Mouse (Mus musculus): Measurements from ENCODE around the gene Hes2. TPM values are rescaled to one million over a fixed set of nuclear protein-coding genes. Genes with fewer than 3 reads are reported as not detected.

The Hes2 gene
- polyA plus RNA-seq, 1 experiment from 2014 or later, result not detected

GRCm38 (mm10) chr4:152134507-152134906 lies 24.2 kb upstream of the Hes2 start:
- H3K27ac ChIP-seq (replicated peaks in 1 of 2; ENCODE audit: control insufficient read depth in 1 of 2, insufficient read depth in 1 of 2, low read depth in 2 of 2, low read length in 2 of 2), result no peak overlapping the region
- no peak for ATAC-seq (ENCODE audit: insufficient number of reproducible peaks, insufficient read depth, low FRiP score, low read depth)

GRCm38 (mm10) chr4:152135363-152135762 lies 23.3 kb upstream of the Hes2 start:
- Histone ChIP-seq H3K9ac (ENCODE audit: low read length) (no peak overlapping the region), H3K36me3 (ENCODE audit: control insufficient read depth, insufficient read depth, low read length) (no peaks in the 10 kb centered on the region), H3K27ac (replicated peaks in 1 of 2; ENCODE audit: control insufficient read depth in 1 of 2, insufficient read depth in 1 of 2, low read depth in 2 of 2, low read length in 2 of 2) (no peak overlapping the region), H3K27me3 (ENCODE audit: control insufficient read depth, insufficient read depth, low read length) (peaks cover 44% of the 10 kb centered on the region), H3K4me3 (ENCODE audit: control insufficient read depth in 1 of 2, insufficient read depth in 1 of 2, low read depth in 1 of 2, low read length in 2 of 2) (no peak overlapping the region), H3K4me2 (ENCODE audit: low read length) (no peak overlapping the region), H3K4me1 (ENCODE audit: control insufficient read depth in 2 of 2, insufficient read depth in 2 of 2, low read length in 2 of 2) (peaks cover 0 to 29% of the 10 kb centered on the region in 2 experiments; a peak in 3 of 4 replicates), H3K9me3 (ENCODE audit: control insufficient read depth, low read length) (no peaks in the 10 kb centered on the region)
- 77% methylated on average over 12 of the region's 12 CpGs for WGBS
- ATAC-seq (ENCODE audit: insufficient number of reproducible peaks, insufficient read depth, low FRiP score, low read depth), result no peak

More at GRCm38 (mm10) chr4:152134507-152134906, 24.2 kb upstream of the Hes2 start:
- Histone ChIP-seq H3K9me3 (ENCODE audit: control insufficient read depth, low read length) (no peaks in the 10 kb centered on the region), H3K4me3 (ENCODE audit: control insufficient read depth in 1 of 2, insufficient read depth in 1 of 2, low read depth in 1 of 2, low read length in 2 of 2) (no peak overlapping the region), H3K9ac (ENCODE audit: low read length) (no peak overlapping the region), H3K4me1 (ENCODE audit: control insufficient read depth in 2 of 2, insufficient read depth in 2 of 2, low read length in 2 of 2) (peaks cover 0 to 30% of the 10 kb centered on the region in 2 experiments; a peak in 3 of 4 replicates), H3K27me3 (ENCODE audit: control insufficient read depth, insufficient read depth, low read length) (peaks cover 52% of the 10 kb centered on the region), H3K4me2 (ENCODE audit: low read length) (no peak overlapping the region), H3K36me3 (ENCODE audit: control insufficient read depth, insufficient read depth, low read length) (no peaks in the 10 kb centered on the region)

GRCm38 (mm10) chr4:152136112-152136875 lies 22.4 kb upstream of the Hes2 start:
- H3K4me2 ChIP-seq (ENCODE audit: low read length), result no peak overlapping the region
- H3K4me1 ChIP-seq (ENCODE audit: control insufficient read depth in 2 of 2, insufficient read depth in 2 of 2, low read length in 2 of 2), result peaks cover 0 to 20% of the 10 kb centered on the region in 2 experiments; a peak in 3 of 4 replicates
- H3K9me3 ChIP-seq (ENCODE audit: control insufficient read depth, low read length), result no peaks in the 10 kb centered on the region
- ATAC-seq (ENCODE audit: insufficient number of reproducible peaks, insufficient read depth, low FRiP score, low read depth), result no peak
- H3K36me3 ChIP-seq (ENCODE audit: control insufficient read depth, insufficient read depth, low read length), result no peaks in the 10 kb centered on the region
- no peak overlapping the region for H3K27ac ChIP-seq (replicated peaks in 1 of 2; ENCODE audit: control insufficient read depth in 1 of 2, insufficient read depth in 1 of 2, low read depth in 2 of 2, low read length in 2 of 2)
- peaks cover 39% of the 10 kb centered on the region for H3K27me3 ChIP-seq (ENCODE audit: control insufficient read depth, insufficient read depth, low read length)
- no peak overlapping the region for H3K4me3 ChIP-seq (ENCODE audit: control insufficient read depth in 1 of 2, insufficient read depth in 1 of 2, low read depth in 1 of 2, low read length in 2 of 2)
- no peak overlapping the region for H3K9ac ChIP-seq (ENCODE audit: low read length)
- 37% methylated on average over 6 of the region's 6 CpGs for WGBS

- Histone ChIP-seq H3K9me3 (ENCODE audit: control insufficient read depth, low read length) (no peaks in the 10 kb centered on the region), H3K4me3 (ENCODE audit: control insufficient read depth in 1 of 2, insufficient read depth in 1 of 2, low read depth in 1 of 2, low read length in 2 of 2) (no peak overlapping the region), H3K27me3 (ENCODE audit: control insufficient read depth, insufficient read depth, low read length) (peaks cover 38% of the 10 kb centered on the region), H3K9ac (ENCODE audit: low read length) (no peak overlapping the region), H3K4me1 (ENCODE audit: control insufficient read depth in 2 of 2, insufficient read depth in 2 of 2, low read length in 2 of 2) (peaks cover 0 to 14% of the 10 kb centered on the region in 2 experiments; a peak in 3 of 4 replicates), H3K36me3 (ENCODE audit: control insufficient read depth, insufficient read depth, low read length) (no peaks in the 10 kb centered on the region), H3K27ac (replicated peaks in 1 of 2; ENCODE audit: control insufficient read depth in 1 of 2, insufficient read depth in 1 of 2, low read depth in 2 of 2, low read length in 2 of 2) (no peak overlapping the region), H3K4me2 (ENCODE audit: low read length) (no peak overlapping the region)
- no peak for ATAC-seq (ENCODE audit: insufficient number of reproducible peaks, insufficient read depth, low FRiP score, low read depth)
- WGBS, result 85% methylated on average over 2 of the region's 2 CpGs
Observed at GRCm38 (mm10) chr4:152136876-152137250, 21.8 kb upstream of the Hes2 start.

GRCm38 (mm10) chr4:152138497-152139260 lies 20.0 kb upstream of the Hes2 start:
- no peak overlapping the region for H3K9ac ChIP-seq (ENCODE audit: low read length)
- peak overlapping the region; percentile 76 for H3K4me2 ChIP-seq (ENCODE audit: low read length)
- H3K27me3 ChIP-seq (ENCODE audit: control insufficient read depth, insufficient read depth, low read length), result peaks cover 23% of the 10 kb centered on the region
- H3K4me1 ChIP-seq (ENCODE audit: control insufficient read depth in 2 of 2, insufficient read depth in 2 of 2, low read length in 2 of 2), result peaks cover 0 to 9% of the 10 kb centered on the region in 2 experiments; a peak in 2 of 4 replicates
- no peak overlapping the region for H3K27ac ChIP-seq (replicated peaks in 1 of 2; ENCODE audit: control insufficient read depth in 1 of 2, insufficient read depth in 1 of 2, low read depth in 2 of 2, low read length in 2 of 2)
- peak; percentile 84 for ATAC-seq (ENCODE audit: insufficient number of reproducible peaks, insufficient read depth, low FRiP score, low read depth)
- peak overlapping the region; percentile 43 to 49 for H3K4me3 ChIP-seq (ENCODE audit: control insufficient read depth in 1 of 2, insufficient read depth in 1 of 2, low read depth in 1 of 2, low read length in 2 of 2)
- no peaks in the 10 kb centered on the region for H3K36me3 ChIP-seq (ENCODE audit: control insufficient read depth, insufficient read depth, low read length)
- 4% methylated on average over 48 of the region's 51 CpGs for WGBS
- H3K9me3 ChIP-seq (ENCODE audit: control insufficient read depth, low read length), result no peaks in the 10 kb centered on the region

- 29% methylated on average over 6 of the region's 6 CpGs for WGBS
- Histone ChIP-seq H3K27me3 (ENCODE audit: control insufficient read depth, insufficient read depth, low read length) (peaks cover 14% of the 10 kb centered on the region), H3K4me1 (ENCODE audit: control insufficient read depth in 2 of 2, insufficient read depth in 2 of 2, low read length in 2 of 2) (peaks cover 0 to 9% of the 10 kb centered on the region in 2 experiments; a peak in 2 of 4 replicates)
Observed at GRCm38 (mm10) chr4:152140441-152140840, 18.2 kb upstream of the Hes2 start.

GRCm38 (mm10) chr4:152141521-152142135 lies 17.0 kb upstream of the Hes2 start:
- Histone ChIP-seq H3K4me1 (ENCODE audit: control insufficient read depth in 2 of 2, insufficient read depth in 2 of 2, low read length in 2 of 2) (peaks cover 0 to 9% of the 10 kb centered on the region in 2 experiments; a peak in 2 of 4 replicates), H3K9me3 (ENCODE audit: control insufficient read depth, low read length) (no peaks in the 10 kb centered on the region), H3K4me3 (ENCODE audit: control insufficient read depth in 1 of 2, insufficient read depth in 1 of 2, low read depth in 1 of 2, low read length in 2 of 2) (no peak overlapping the region), H3K27me3 (ENCODE audit: control insufficient read depth, insufficient read depth, low read length) (peaks cover 19% of the 10 kb centered on the region), H3K4me2 (ENCODE audit: low read length) (no peak overlapping the region), H3K27ac (replicated peaks in 1 of 2; ENCODE audit: control insufficient read depth in 1 of 2, insufficient read depth in 1 of 2, low read depth in 2 of 2, low read length in 2 of 2) (no peak overlapping the region), H3K9ac (ENCODE audit: low read length) (no peak overlapping the region), H3K36me3 (ENCODE audit: control insufficient read depth, insufficient read depth, low read length) (no peaks in the 10 kb centered on the region)
- WGBS, result 66% methylated on average over 8 of the region's 8 CpGs
- no peak for ATAC-seq (ENCODE audit: insufficient number of reproducible peaks, insufficient read depth, low FRiP score, low read depth)

More at GRCm38 (mm10) chr4:152140441-152140840, 18.2 kb upstream of the Hes2 start:
- Histone ChIP-seq H3K36me3 (ENCODE audit: control insufficient read depth, insufficient read depth, low read length) (no peaks in the 10 kb centered on the region), H3K4me2 (ENCODE audit: low read length) (no peak overlapping the region), H3K9ac (ENCODE audit: low read length) (no peak overlapping the region), H3K9me3 (ENCODE audit: control insufficient read depth, low read length) (no peaks in the 10 kb centered on the region), H3K4me3 (ENCODE audit: control insufficient read depth in 1 of 2, insufficient read depth in 1 of 2, low read depth in 1 of 2, low read length in 2 of 2) (no peak overlapping the region), H3K27ac (replicated peaks in 1 of 2; ENCODE audit: control insufficient read depth in 1 of 2, insufficient read depth in 1 of 2, low read depth in 2 of 2, low read length in 2 of 2) (no peak overlapping the region)
- no peak for ATAC-seq (ENCODE audit: insufficient number of reproducible peaks, insufficient read depth, low FRiP score, low read depth)
